Mouse (Mus musculus): Measurements from ENCODE around the gene Dalrd3.

GRCm38 (mm10) chr9:108596998-108597764 is 27.5 kb downstream of the Dalrd3 start, which contains the start of gene P4htm:
- TF ChIP-seq CTCF (IDR thresholded peaks at IDR 0.05; ENCODE audit: insufficient read depth, low read depth, low read length) (no peak), POLR2A (IDR thresholded peaks at IDR 0.05; ENCODE audit: insufficient read depth, low read depth, low read length) (peak; percentile 78)
